Mouse (Mus musculus) hindbrain, embryonic 13.5 days (tissue): ENCODE data around the gene Gm20696. TPM values are rescaled to one million over a fixed set of nuclear protein-coding genes. Genes with fewer than 3 reads are reported as not detected.

ENCODE experiments used
- ATAC-seq: fragments of 200-750 bp; cut with Nextera tagmentation; 2 replicates; pipeline ENCODE4 v1.8.0; 2017; ENCODE audit warnings: moderate TSS enrichment; ENCODE audit not compliant: low FRiP score
- H3K27ac ChIP-seq: fragments of 300-500 bp; sonication (generic); 2 replicates; pipeline ENCODE4 v1.5.1; 2015; ENCODE audit warnings: inconsistent platforms, mild to moderate bottlenecking, moderate library complexity
- H3K27me3 ChIP-seq: fragments of 300-500 bp; sonication (generic); 2 replicates; pipeline ENCODE4 v1.6.1; 2015; ENCODE audit warnings: mild to moderate bottlenecking, inconsistent platforms
- H3K36me3 ChIP-seq: fragments of 300-500 bp; sonication (generic); 2 replicates; pipeline ENCODE4 v1.6.1; 2015; ENCODE audit warnings: mild to moderate bottlenecking, inconsistent platforms
- H3K4me1 ChIP-seq: fragments of 300-500 bp; sonication (generic); replicated peaks from 2 replicates; pipeline ENCODE4 v1.6.1; 2015; ENCODE audit warnings: inconsistent platforms
- H3K4me2 ChIP-seq: fragments of 300-500 bp; sonication (generic); 2 replicates; pipeline ENCODE4 v1.6.1; 2015; ENCODE audit warnings: inconsistent platforms, mild to moderate bottlenecking, moderate library complexity
- H3K4me3 ChIP-seq: fragments of 300-500 bp; sonication (generic); 2 replicates; pipeline ENCODE4 v1.5.1; 2015; ENCODE audit warnings: mild to moderate bottlenecking, inconsistent platforms
- H3K9ac ChIP-seq: fragments of 300-500 bp; sonication (generic); 2 replicates; pipeline ENCODE4 v1.6.1; 2015; ENCODE audit warnings: mild to moderate bottlenecking, inconsistent platforms
- H3K9me3 ChIP-seq: fragments of 300-500 bp; sonication (generic); 2 replicates; pipeline ENCODE4 v1.6.1; 2016; ENCODE audit warnings: inconsistent platforms
- WGBS: fragments of 180-500 bp; shearing (Covaris S2); methylation state at CpG from one replicate; pipeline ENCODE4 v1.1.7; 2015; 5-methylcytosine and 5-hydroxymethylcytosine counted together
- polyA plus RNA-seq: library from polyadenylated mRNA; unstranded; fragments of >200 nt; fragmentation: Nextera tagmentation; extraction: Ambion mirVana; gene quantifications from 2 replicates; pipeline ENCODE4 v1.2.1, GENCODE M21; 2015

Gene Gm20696
- polyA plus RNA-seq, 1 experiment from 2014 or later = 2.7 TPM

GRCm38 (mm10) chr6:99368118-99368753 lies 298.4 kb downstream of the Gm20696 start:
- 87% methylated on average over 4 of the region's 4 CpGs for WGBS

GRCm38 (mm10) chr6:99364545-99364944 lies 302.1 kb downstream of the Gm20696 start:
- Histone ChIP-seq H3K4me1 (no peaks in the 10 kb centered on the region), H3K4me3 (no peak overlapping the region), H3K4me2 (no peak overlapping the region), H3K9me3 (no peaks in the 10 kb centered on the region), H3K27me3 (no peaks in the 10 kb centered on the region), H3K9ac (no peak overlapping the region), H3K27ac (no peak overlapping the region), H3K36me3 (no peaks in the 10 kb centered on the region)
- no peak for ATAC-seq
- 77% methylated on average over 6 of the region's 6 CpGs for WGBS

More at GRCm38 (mm10) chr6:99368118-99368753, 298.4 kb downstream of the Gm20696 start:
- H3K9ac ChIP-seq = no peak overlapping the region
- no peak overlapping the region for H3K27ac ChIP-seq
- H3K36me3 ChIP-seq = no peaks in the 10 kb centered on the region
- H3K27me3 ChIP-seq = no peaks in the 10 kb centered on the region
- H3K4me2 ChIP-seq = no peak overlapping the region
- no peaks in the 10 kb centered on the region for H3K9me3 ChIP-seq
- no peaks in the 10 kb centered on the region for H3K4me1 ChIP-seq
- no peak for ATAC-seq
- no peak overlapping the region for H3K4me3 ChIP-seq

- WGBS = 86% methylated on average over 4 of the region's 4 CpGs
- H3K27ac ChIP-seq = no peak overlapping the region
- no peaks in the 10 kb centered on the region for H3K4me1 ChIP-seq
- no peak overlapping the region for H3K4me2 ChIP-seq
- H3K4me3 ChIP-seq = no peak overlapping the region
- no peaks in the 10 kb centered on the region for H3K27me3 ChIP-seq
- H3K36me3 ChIP-seq = no peaks in the 10 kb centered on the region
- no peaks in the 10 kb centered on the region for H3K9me3 ChIP-seq
- ATAC-seq = no peak
- no peak overlapping the region for H3K9ac ChIP-seq
Observed at GRCm38 (mm10) chr6:99360581-99360980, 306.0 kb downstream of the Gm20696 start.

- Histone ChIP-seq H3K27ac (no peak overlapping the region), H3K36me3 (no peaks in the 10 kb centered on the region), H3K9me3 (no peaks in the 10 kb centered on the region), H3K27me3 (no peaks in the 10 kb centered on the region), H3K9ac (no peak overlapping the region), H3K4me3 (no peak overlapping the region), H3K4me1 (no peaks in the 10 kb centered on the region), H3K4me2 (no peak overlapping the region)
- WGBS = 79% methylated on average over 6 of the region's 6 CpGs
- ATAC-seq = no peak
Observed at GRCm38 (mm10) chr6:99359765-99360499, 306.7 kb downstream of the Gm20696 start.

GRCm38 (mm10) chr6:99359036-99359698 lies 307.4 kb downstream of the Gm20696 start:
- 85% methylated on average over 9 of the region's 9 CpGs for WGBS
- Histone ChIP-seq H3K4me2 (no peak overlapping the region), H3K9ac (no peak overlapping the region), H3K27ac (no peak overlapping the region), H3K36me3 (no peaks in the 10 kb centered on the region), H3K27me3 (no peaks in the 10 kb centered on the region), H3K4me3 (no peak overlapping the region), H3K4me1 (no peaks in the 10 kb centered on the region), H3K9me3 (no peaks in the 10 kb centered on the region)
- ATAC-seq = no peak

- H3K36me3 ChIP-seq = no peaks in the 10 kb centered on the region
- no peak overlapping the region for H3K9ac ChIP-seq
- H3K4me1 ChIP-seq = no peaks in the 10 kb centered on the region
- no peak overlapping the region for H3K4me3 ChIP-seq
- H3K9me3 ChIP-seq = no peaks in the 10 kb centered on the region
- 97% methylated on average over 2 of the region's 2 CpGs for WGBS
- ATAC-seq = no peak
- no peak overlapping the region for H3K4me2 ChIP-seq
- H3K27ac ChIP-seq = no peak overlapping the region
- no peaks in the 10 kb centered on the region for H3K27me3 ChIP-seq
Observed at GRCm38 (mm10) chr6:99357931-99358330, 308.7 kb downstream of the Gm20696 start.

- no peak overlapping the region for H3K4me3 ChIP-seq
- no peak for ATAC-seq
- H3K27me3 ChIP-seq = peaks cover 4% of the 10 kb centered on the region; the same call in 1 of the 2 replicates
- WGBS = 63% methylated on average over 2 of the region's 2 CpGs
- no peaks in the 10 kb centered on the region for H3K9me3 ChIP-seq
- H3K27ac ChIP-seq = no peak overlapping the region
- H3K4me1 ChIP-seq = no peaks in the 10 kb centered on the region
- H3K9ac ChIP-seq = no peak overlapping the region
- no peaks in the 10 kb centered on the region for H3K36me3 ChIP-seq
- H3K4me2 ChIP-seq = no peak overlapping the region
Observed at GRCm38 (mm10) chr6:99354338-99354737, 312.3 kb downstream of the Gm20696 start.

- no peaks in the 10 kb centered on the region for H3K9me3 ChIP-seq
- ATAC-seq = no peak
- no peak overlapping the region for H3K27ac ChIP-seq
- no peak overlapping the region for H3K9ac ChIP-seq
- H3K4me2 ChIP-seq = no peak overlapping the region
- H3K36me3 ChIP-seq = no peaks in the 10 kb centered on the region
- peaks cover 4% of the 10 kb centered on the region; the same call in 1 of the 2 replicates for H3K27me3 ChIP-seq
- no peak overlapping the region for H3K4me3 ChIP-seq
- H3K4me1 ChIP-seq = no peaks in the 10 kb centered on the region
- WGBS = 92% methylated on average over 2 of the region's 2 CpGs
Observed at GRCm38 (mm10) chr6:99353441-99353840, 313.2 kb downstream of the Gm20696 start.

- 79% methylated on average over 3 of the region's 3 CpGs for WGBS
- no peak overlapping the region for H3K27ac ChIP-seq
- H3K4me2 ChIP-seq = no peak overlapping the region
- no peak overlapping the region for H3K4me3 ChIP-seq
- no peaks in the 10 kb centered on the region for H3K36me3 ChIP-seq
- H3K9ac ChIP-seq = no peak overlapping the region
- H3K4me1 ChIP-seq = peaks cover 5% of the 10 kb centered on the region; the same call in 1 of the 2 replicates
- H3K27me3 ChIP-seq = peaks cover 4% of the 10 kb centered on the region; the same call in 1 of the 2 replicates
- no peak for ATAC-seq
- H3K9me3 ChIP-seq = no peaks in the 10 kb centered on the region
Observed at GRCm38 (mm10) chr6:99350566-99350965, 316.0 kb downstream of the Gm20696 start.

GRCm38 (mm10) chr6:99350156-99350555 lies 316.4 kb downstream of the Gm20696 start:
- H3K9ac ChIP-seq = no peak overlapping the region
- H3K4me3 ChIP-seq = no peak overlapping the region
- H3K4me2 ChIP-seq = no peak overlapping the region
- no peaks in the 10 kb centered on the region for H3K36me3 ChIP-seq
- H3K4me1 ChIP-seq = peaks cover 5% of the 10 kb centered on the region; the same call in 1 of the 2 replicates
- no peak overlapping the region for H3K27ac ChIP-seq
- WGBS = 85% methylated on average over 5 of the region's 5 CpGs
- peaks cover 4% of the 10 kb centered on the region; the same call in 1 of the 2 replicates for H3K27me3 ChIP-seq
- no peaks in the 10 kb centered on the region for H3K9me3 ChIP-seq
- no peak for ATAC-seq

GRCm38 (mm10) chr6:99347836-99348235 lies 318.8 kb downstream of the Gm20696 start:
- H3K9ac ChIP-seq = no peak overlapping the region
- no peak overlapping the region for H3K4me2 ChIP-seq
- H3K4me1 ChIP-seq = peaks cover 5% of the 10 kb centered on the region; the same call in 1 of the 2 replicates
- 29% methylated on average over 10 of the region's 10 CpGs for WGBS
- H3K4me3 ChIP-seq = no peak overlapping the region
- ATAC-seq = no peak
- H3K27ac ChIP-seq = no peak overlapping the region
- H3K9me3 ChIP-seq = no peaks in the 10 kb centered on the region
- no peaks in the 10 kb centered on the region for H3K36me3 ChIP-seq
- peaks cover 4% of the 10 kb centered on the region; the same call in 1 of the 2 replicates for H3K27me3 ChIP-seq

- Histone ChIP-seq H3K4me2 (no peak overlapping the region), H3K4me3 (no peak overlapping the region), H3K27ac (no peak overlapping the region), H3K36me3 (no peaks in the 10 kb centered on the region), H3K9ac (no peak overlapping the region), H3K27me3 (no peaks in the 10 kb centered on the region; the same call in 1 of the 2 replicates), H3K4me1 (peaks cover 5% of the 10 kb centered on the region; the same call in 1 of the 2 replicates), H3K9me3 (no peaks in the 10 kb centered on the region)
- 96% methylated on average over 7 of the region's 7 CpGs for WGBS
- ATAC-seq = no peak
Observed at GRCm38 (mm10) chr6:99344966-99345365, 321.6 kb downstream of the Gm20696 start.
